Mouse (Mus musculus) myocyte (in vitro differentiated cells): ENCODE results near the gene Hspb1.

ENCODE experiments used
- CEBPB ChIP-seq: IDR thresholded peaks from 2 replicates; pipeline ENCODE4 v1.6.1; 2011; ENCODE audit warnings: mild to moderate bottlenecking, moderate library complexity; ENCODE audit not compliant: poor library complexity, insufficient read depth, severe bottlenecking
- MAX ChIP-seq: IDR thresholded peaks from one replicate; pipeline ENCODE4 v1.6.1; 2011; ENCODE audit warnings: low read depth, mild to moderate bottlenecking, control low read depth
- MYOG ChIP-seq, 3 experiments: IDR thresholded peaks; one replicate each; pipeline ENCODE4 v1.6.1; 2011; ENCODE audit warnings: control low read depth in 2 of 3, low read depth in 2 of 3, mild to moderate bottlenecking in 2 of 3; ENCODE audit not compliant: insufficient read length in 2 of 3, control insufficient read depth in 1 of 3, insufficient read depth in 1 of 3
- POLR2A ChIP-seq: IDR thresholded peaks from one replicate; pipeline ENCODE4 v1.6.1; 2011; ENCODE audit warnings: low read depth, mild to moderate bottlenecking, control low read depth, moderate library complexity; ENCODE audit not compliant: insufficient read length
- TCF12 ChIP-seq: IDR thresholded peaks from one replicate; pipeline ENCODE4 v1.6.1; 2011; ENCODE audit warnings: mild to moderate bottlenecking, control low read depth; ENCODE audit not compliant: poor library complexity, insufficient read depth, severe bottlenecking
- USF1 ChIP-seq: IDR thresholded peaks from one replicate; pipeline ENCODE4 v1.6.1; 2011; ENCODE audit warnings: low read depth, mild to moderate bottlenecking, control low read depth, moderate library complexity

GRCm38 (mm10) chr5:135919902-135920301 lies 32.2 kb downstream of the Hspb1 start:
- TF ChIP-seq MAX (no peak), TCF12 (no peak), MYOG (IDR thresholded peaks at IDR 0.05; ENCODE audit: control insufficient read depth in 1 of 3, insufficient read depth in 1 of 3, insufficient read length in 2 of 3, low read depth in 2 of 3) (no peak), POLR2A (no peak), USF1 (no peak), CEBPB (no peak)
